Mouse (Mus musculus) right cerebral cortex, postnatal 25 days (tissue): Measurements from ENCODE around the gene Sirpa.

Experiments
- DNase-seq: peaks from one replicate; pipeline ENCODE4 v3.0.0; 2022

Sirpa gene

GRCm38 (mm10) chr2:129654233-129654950 is 61.8 kb downstream of the Sirpa start:
- DNase-seq = no peak

GRCm38 (mm10) chr2:129655033-129655432 is 62.4 kb downstream of the Sirpa start:
- no peak for DNase-seq

- DNase-seq = no peak
Measured at GRCm38 (mm10) chr2:129658796-129659195, 66.2 kb downstream of the Sirpa start.

GRCm38 (mm10) chr2:129660020-129660419 is 67.4 kb downstream of the Sirpa start:
- no peak for DNase-seq

GRCm38 (mm10) chr2:129662484-129662883 is 69.8 kb downstream of the Sirpa start:
- no peak for DNase-seq

- DNase-seq = no peak
Measured at GRCm38 (mm10) chr2:129671911-129672310, 79.3 kb downstream of the Sirpa start.

GRCm38 (mm10) chr2:129674935-129675634 is 82.5 kb downstream of the Sirpa start:
- DNase-seq = peak; percentile 68

- DNase-seq = no peak
Measured at GRCm38 (mm10) chr2:129677664-129678063, 85.0 kb downstream of the Sirpa start.

GRCm38 (mm10) chr2:129679066-129679465 is 86.4 kb downstream of the Sirpa start:
- DNase-seq = no peak

GRCm38 (mm10) chr2:129680236-129680635 is 87.6 kb downstream of the Sirpa start:
- DNase-seq = no peak
